Mouse (Mus musculus): Measurements from ENCODE around the gene Olfr1505.

Gene Olfr1505

GRCm38 (mm10) chr19:13913230-13913629 is at the start of gene Olfr1505:
Gene Olfr1505 (plus strand): TSS chr19:13913530.
- in situ Hi-C loops (cut with MboI, MseI) = no loop called here

DNA sequence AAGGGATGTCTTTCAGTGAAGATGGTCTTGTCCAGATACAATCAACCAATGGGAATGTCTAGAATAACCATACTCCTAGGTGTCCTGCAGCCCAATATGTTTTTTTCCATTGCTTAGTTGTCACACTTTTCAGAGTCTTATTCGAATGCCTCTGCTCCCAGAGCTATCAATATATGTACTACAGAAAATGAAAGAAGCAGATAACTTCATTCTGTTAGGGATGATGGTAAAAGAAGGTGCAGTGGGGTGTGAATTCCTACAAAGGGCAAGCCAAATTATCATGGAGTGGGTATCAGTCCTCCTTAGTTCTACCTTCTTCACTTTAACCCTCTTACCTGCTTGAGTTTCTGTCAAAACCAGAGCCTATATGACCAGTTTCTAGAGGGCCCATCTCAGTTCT is 15.5 kb upstream of the Olfr1505 start, which contains the start of gene Olfr1504:
Olfr1504 (minus strand) TSS at position 101 of the 400 bp plus-strand sequence.
- in situ Hi-C loops (cut with MboI, MseI) = no loop called here

Measured in T-helper 2 cell (primary cell).